Mouse (Mus musculus): Measurements from ENCODE around the gene Med4. TPM values are rescaled to one million over a fixed set of nuclear protein-coding genes. Genes with fewer than 3 reads are reported as not detected.
A peak's percentile ranks its signal among the peaks of the same experiment; 100 is the strongest.
"Not testable (repeated sequence)": the region's sequence is repeated elsewhere in the genome, so short reads cannot be mapped to it uniquely, and the experiment has no call there.

Med4 gene
- total RNA-seq, 2 experiments from 2014 or later, result 26.5 to 27.5 TPM

DNA sequence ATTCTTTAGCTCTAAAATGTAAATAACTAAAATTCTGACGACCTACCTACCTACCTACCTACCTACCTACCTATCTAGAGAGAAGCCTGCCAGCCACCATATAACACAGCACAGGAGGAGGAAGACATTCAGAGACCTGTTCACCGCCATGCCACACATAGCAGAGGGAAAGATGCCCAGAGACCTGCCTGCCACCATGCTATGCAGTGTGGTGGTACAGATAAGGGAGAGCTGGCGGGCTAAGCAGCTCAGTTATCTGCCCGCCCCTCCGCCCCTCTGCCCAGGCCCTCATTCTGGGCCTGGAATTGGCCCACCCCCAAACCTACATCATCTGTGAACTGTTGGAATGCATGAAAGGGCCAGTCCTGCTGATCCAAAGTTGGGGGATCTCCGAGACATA is 15.7 kb upstream of the Med4 start:
- intact Hi-C loops (cut with DNase I), result no loop called here
- DNase-seq (ENCODE audit: low spot score in 2 of 2), result no peak

DNA sequence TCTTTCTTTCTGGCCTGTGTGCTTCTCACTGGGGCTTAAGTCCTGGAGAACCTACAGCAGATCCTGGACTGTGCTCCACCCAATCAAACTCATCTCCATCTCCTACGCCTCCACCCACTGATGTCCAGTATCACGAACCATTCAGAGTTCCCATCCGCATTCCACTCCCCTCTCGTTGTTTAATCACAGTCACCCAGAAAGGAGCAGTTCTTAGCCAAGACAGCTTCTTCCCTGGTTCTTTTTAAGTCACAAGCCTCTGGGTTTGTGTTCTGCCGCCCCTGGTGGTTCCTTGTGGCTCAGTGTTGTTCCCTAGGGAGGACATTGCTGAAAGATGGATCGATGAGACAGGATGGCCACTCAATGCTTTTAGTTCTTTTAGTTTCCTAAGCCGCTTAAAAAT is 14.1 kb upstream of the Med4 start:
- no peak for DNase-seq (ENCODE audit: low spot score in 2 of 2)
- intact Hi-C loops (cut with DNase I), result no loop called here

DNA sequence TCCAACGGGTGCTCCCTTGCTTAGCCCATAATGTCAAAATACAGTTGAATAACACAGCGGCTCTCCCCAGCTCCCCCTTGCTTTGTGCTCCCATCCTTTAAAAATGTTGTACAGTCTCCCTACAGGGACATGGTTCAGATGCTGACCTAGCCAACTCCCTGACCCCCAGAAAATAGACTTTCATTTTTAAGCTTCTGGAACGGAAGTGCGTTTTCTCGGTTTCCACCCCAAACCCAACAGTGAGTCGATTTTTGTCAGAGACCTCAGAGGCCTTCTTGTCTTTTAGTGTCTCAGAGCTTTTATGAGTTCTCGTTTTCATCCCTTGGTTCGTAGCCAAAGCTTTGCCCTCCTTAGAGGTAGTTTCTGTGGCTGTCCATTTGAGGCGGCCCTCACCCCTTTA is 8.5 kb upstream of the Med4 start:
- intact Hi-C loops (cut with DNase I), result loop anchor here (10.0 kb wide), 1 partner anchor 396 kb away; no protein-coding TSS in a partner anchor
- no peak for DNase-seq (ENCODE audit: low spot score in 2 of 2)

DNA sequence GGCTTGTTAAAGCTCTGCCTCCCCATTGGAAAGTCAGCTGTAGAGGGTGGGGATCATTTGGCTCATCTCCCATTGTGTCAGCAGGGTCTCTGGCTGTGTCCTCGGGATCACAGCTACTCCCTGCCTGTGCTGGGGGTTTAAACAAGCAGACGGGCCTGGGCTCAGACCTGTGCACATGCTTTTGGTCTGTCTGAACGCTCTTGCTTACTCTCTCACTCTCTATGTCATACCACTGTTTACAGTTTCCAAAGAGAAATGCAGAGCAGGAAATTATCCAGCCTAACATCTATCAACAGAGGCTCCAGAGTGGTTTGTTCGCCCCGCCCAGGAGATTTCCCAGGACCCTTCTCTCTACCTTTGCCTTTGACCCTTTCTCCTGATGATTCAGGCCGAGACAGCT is 8.1 kb upstream of the Med4 start:
- intact Hi-C loops (cut with DNase I), result loop anchor here (10.0 kb wide), 1 partner anchor 397 kb away; no protein-coding TSS in a partner anchor
- DNase-seq (ENCODE audit: low spot score in 2 of 2), result no peak

DNA sequence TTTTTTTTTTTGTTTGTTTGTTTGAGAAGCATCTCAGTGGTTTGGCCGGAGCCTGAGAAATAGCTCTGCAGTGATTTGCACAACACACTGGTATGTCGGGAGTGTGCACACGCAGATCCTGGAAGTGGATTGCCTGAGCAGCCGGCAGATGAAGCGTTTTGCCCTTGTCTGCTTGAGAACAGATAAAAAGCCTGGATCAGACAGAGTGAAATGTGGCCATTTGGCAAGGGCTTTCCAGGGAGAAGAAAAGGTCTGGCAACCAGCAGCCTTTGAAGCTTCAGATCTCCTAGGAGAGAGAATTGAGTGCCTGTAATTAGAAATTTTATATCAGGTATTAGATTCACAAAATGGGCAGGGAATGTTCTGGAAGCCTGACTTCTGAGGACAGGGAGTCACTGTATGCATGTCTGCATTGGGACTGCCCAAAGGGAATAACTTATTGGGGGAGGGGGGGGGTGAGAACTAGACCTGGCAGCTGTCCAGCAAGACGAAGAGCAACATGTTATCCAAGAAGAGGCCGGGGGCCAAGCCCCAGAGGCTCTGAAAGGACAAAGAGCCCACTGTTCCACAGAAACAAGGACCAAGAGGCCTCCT is 7.1 kb upstream of the Med4 start:
- intact Hi-C loops (cut with DNase I), result loop anchor here (10.0 kb wide), 1 partner anchor 398 kb away; no protein-coding TSS in a partner anchor

DNA sequence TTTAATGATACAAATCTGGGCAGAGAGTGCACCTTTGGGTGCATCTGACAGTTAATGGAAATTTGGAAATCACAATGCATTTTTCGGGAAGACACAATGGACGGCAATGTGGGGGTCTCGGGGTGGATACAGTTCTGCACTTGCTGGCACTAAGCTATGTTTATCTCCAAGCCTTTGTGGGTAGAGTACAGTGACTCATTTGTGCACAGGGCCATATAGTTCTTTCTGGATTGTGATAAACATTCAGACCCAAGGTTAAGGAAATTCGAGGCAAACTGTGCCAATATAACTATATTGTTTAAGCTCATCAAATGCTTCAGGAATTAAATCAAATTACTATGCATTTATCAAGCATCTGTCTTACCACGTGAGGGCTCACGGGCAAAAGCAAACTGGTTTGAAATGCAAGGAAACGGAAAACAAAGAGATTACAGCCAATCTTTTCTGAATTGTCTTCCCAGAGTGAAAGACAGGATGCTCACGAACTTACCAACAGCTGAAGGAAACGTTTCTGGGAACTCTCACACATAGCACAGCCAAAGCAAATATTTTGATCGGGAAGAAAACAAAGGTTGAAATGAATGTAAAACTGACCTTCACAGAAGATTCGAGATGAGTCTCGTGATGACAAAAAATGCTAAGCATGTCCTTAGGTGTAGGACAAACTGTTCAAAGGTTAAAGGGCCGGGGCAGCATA is 6.4 kb upstream of the Med4 start:
- intact Hi-C loops (cut with DNase I), result loop anchor here (10.0 kb wide), 1 partner anchor 399 kb away; no protein-coding TSS in a partner anchor
- no peak for DNase-seq (ENCODE audit: low spot score in 2 of 2)

More for the DNA sequence above, 7.1 kb upstream of the Med4 start:
- DNase-seq (ENCODE audit: low spot score in 2 of 2), result peak; percentile 11 to 22

DNA sequence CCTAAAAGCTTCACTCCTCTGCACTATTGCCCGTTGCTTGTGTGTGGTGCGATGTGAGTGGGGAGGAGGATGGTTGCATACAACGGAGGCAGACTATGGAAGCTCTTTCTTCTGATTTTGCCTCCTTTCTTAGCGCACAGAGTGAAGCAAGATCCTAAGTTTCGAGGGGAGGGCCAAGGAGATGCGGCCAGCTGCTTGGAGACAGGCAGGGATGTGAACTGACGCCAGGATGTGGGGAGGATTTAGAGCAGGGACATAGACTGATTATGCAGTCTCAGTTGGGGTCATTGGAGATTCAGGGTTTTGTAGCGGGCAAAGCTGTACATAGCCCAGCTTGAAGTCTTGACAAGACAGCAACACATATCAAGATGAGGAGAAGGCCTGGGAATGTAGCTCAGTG is 3.5 kb upstream of the Med4 start:
- intact Hi-C loops (cut with DNase I), result loop anchor here (10.0 kb wide), 1 partner anchor 401 kb away; no protein-coding TSS in a partner anchor
- no peak for DNase-seq (ENCODE audit: low spot score in 2 of 2)

DNA sequence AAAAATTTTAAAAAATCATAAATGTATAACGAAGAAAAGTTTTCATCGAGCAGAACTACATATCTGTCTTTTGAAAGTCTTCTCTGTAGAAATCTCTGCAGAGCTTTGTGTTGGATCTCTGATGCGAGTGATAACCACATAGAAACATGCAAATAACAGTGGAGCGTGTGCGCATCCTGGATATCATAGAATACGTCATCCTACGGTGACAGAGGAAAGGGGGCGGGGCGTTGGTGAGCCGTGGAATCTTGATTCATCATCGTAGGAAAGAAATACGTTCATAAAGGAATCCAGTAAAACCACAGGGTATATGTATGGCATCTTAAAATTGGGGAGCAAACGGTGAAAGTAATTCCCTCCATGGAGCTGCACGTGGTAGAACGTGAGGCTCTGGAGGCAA is 2.6 kb upstream of the Med4 start:
- intact Hi-C loops (cut with DNase I), result loop anchor here (10.0 kb wide), 1 partner anchor 402 kb away; no protein-coding TSS in a partner anchor
- DNase-seq (ENCODE audit: low spot score in 2 of 2), result no peak

DNA sequence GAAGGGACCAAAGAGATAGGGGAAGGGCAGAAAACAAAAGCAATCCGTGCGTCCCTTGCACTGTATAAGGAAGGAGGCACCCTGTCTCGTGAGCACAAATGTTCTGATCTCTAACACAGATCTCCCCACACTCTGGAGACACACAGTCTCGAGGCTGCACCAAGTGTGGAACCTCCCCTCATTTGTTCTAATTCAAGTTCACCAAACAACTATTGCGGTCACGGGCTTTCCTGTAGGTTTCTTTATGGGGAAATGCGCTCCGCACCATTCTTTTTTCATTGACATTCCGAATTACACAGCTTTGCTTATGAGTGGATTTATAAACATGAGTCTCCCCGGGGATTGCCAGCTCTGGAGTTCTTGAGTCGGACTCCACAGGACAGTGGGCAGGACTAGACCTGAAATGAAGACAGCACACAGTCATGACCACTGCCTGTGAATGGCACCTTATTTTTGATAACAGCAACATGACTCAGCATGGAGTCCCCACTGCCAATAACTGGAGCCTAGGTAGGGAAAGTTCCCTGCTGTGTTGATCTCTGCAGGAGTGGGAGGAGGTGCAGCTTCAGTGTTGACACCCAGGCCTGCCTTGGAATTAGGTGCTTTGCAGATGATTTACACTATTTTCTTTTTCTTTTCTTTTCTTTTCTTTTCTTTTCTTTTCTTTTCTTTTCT is 2.0 kb upstream of the Med4 start:
- no peak for DNase-seq (ENCODE audit: low spot score in 2 of 2)
- intact Hi-C loops (cut with DNase I), result loop anchor here (10.0 kb wide), 1 partner anchor 403 kb away; no protein-coding TSS in a partner anchor

DNA sequence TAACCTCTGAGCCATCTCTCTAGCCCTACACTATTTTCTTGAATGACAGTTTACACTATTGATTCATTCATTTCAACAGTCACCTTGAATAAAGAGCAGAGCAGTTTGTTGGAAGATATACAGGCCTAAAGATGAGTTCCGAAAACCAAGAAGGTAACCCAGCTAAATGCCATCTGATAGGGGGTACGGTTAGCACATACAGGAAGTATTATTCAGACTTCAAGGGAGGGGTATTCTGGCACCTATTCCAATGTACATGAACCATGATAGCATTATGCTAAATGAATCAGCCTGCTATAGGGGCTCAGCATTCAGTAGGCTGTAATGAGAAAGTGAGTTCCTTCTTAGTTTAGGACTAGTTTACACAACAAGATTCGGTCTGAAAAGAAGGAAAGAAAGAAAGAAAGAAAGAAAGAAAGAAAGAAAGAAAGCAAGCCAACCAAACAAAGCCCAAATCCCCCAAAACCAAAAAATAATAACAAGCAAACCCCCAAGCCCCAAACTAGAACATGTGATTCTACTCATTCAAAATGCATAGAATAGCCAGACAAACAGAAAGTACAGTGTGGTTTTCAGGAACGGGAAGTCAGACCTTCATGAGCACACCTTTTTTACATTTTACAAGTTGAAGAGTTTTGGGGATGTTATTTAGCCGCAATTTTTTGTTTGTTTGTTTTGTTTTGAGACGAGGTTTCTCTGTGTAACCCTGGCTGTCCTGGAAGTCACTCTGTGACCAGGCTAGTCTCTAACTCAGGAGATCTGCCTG is 1.0 kb upstream of the Med4 start:
- intact Hi-C loops (cut with DNase I), result loop anchor here (10.0 kb wide), 1 partner anchor 404 kb away; no protein-coding TSS in a partner anchor
- no peak for DNase-seq (ENCODE audit: low spot score in 2 of 2)

DNA sequence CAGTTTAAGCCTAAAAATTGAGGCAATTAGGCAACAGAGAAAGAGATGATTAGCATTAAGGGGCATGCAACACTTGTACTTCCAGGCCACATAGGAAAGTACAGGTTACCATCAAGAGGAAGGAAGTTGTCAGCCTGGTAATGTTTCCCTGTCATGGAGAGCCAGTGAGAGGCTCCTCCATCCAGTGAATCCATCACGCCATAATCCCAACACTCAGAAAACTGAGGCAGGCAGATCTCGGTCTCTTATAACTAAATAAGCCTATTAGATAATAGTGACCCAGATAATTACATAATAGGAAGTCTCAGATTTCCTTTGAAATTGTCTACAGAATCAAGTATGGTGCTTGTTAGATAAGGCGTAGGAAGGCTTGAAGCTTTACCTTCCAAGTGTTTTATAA is 14.3 kb downstream of the Med4 start:
- intact Hi-C loops (cut with DNase I), result no loop called here
- DNase-seq (ENCODE audit: low spot score in 2 of 2), result no peak

DNA sequence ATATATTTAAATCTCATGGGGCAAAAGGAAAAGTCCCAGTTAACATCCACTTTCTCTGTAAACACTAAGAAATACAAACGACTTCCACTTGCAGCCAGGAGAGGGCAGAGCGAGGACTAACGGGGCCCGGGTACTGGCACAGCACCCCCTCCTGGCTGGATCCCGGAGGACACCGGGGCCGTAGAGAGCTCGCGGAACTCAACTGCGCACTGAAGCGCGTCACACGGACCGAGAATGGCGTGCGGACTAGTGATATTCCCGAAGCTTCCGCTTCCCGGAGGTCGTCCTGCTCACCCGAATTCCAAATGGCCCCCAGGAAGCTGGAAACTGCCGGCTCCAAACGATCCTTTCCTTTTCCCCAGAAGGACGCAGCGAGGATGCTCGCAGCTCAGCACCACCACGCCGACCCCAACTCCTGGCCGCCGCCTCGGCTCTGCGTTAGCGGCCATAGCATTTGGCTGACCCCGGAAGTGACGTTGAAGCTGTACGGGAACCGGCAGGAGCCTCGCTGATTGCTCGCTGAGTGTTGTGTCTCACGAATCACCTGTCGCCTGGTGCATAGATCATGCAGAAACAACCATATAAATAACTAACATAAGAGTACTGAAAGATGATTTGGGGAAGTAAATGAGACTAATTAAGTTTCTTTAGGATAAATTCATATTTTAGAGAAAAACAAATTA is 15.1 kb downstream of the Med4 start, which contains the start of gene Sucla2:
TSS of gene Sucla2 (plus strand) at position 554 of the 683 bp plus-strand sequence.
- intact Hi-C loops (cut with DNase I), result loop anchor here (5.0 kb wide), 2 partner anchors 1182 to 1197 kb away; no protein-coding TSS in a partner anchor
- peak; percentile 97 for DNase-seq (ENCODE audit: low spot score in 2 of 2)

DNA sequence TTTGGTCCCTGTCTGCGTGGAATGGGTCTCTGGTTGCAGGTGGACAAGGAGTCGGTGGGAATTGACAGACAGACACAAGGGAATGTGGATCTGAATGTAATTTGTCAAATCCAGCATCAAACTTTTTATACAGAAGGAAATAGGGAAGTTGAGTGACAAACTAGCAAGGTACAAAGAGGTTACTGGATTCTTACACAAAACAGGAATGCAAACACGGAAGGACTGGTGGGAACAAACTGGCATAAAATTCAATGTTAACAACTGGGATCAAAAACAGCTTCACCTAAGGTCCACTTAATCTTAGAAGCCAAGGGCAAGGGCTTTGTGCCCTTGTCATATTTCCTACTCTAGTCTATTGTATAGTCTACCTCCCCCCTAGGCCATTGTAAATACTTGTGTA is 18.8 kb downstream of the Med4 start:
- DNase-seq (ENCODE audit: low spot score in 2 of 2), result not testable (repeated sequence)
- intact Hi-C loops (cut with DNase I), result loop anchor here (5.0 kb wide), 2 partner anchors 1179 to 1194 kb away; no protein-coding TSS in a partner anchor

DNA sequence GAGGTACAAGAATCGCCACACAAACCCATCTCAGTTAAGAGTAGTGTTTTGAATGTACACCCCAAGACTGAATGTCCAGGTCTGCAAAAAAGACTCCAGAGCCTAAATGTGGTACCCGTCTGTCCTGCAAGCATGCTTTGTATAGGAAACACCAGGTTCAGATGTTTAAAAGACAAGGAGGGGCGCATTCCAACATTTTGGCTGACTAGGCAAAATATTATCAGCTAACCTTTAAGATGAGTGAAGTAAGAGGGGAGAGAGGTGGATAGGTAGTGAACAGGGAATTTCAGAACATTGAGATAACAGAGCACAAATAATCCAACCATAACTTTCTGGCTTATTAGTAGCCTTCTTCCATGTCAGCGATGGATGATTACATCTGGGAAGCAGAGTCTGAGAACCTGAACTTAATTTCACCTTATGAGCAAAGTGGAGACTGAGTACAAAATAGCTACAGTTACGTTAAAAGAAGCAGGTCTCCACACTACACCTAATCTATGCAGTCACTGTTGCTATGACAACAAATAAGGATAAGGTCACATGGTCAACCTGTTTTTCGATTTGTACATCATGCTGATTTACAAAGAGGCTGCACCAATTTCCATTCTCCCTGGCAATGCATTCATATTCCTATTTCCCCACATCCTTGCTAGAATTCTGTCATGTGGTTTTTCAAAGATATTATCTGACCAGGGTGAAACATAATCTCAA is 24.1 kb downstream of the Med4 start:
- DNase-seq (ENCODE audit: low spot score in 2 of 2), result no peak
- intact Hi-C loops (cut with DNase I), result no loop called here

DNA sequence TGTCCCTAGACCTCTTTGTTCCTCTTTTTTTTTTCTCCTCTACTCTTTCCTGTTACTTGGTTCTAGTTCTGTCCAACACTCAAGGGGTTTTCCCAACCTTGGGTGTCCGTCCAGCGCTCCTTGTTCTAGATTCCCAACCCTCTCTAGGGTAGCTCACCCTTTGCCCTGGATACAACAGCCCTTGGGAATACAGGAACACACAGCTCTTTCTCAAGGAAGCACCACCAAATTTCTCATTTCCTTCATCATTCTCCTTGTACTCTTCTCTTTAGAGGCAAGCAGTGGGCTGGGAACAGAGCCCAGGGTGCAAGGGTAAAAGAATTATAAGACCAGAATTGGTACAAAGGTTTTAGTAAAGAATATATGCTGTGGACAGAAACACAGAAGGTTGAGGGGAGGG is 25.8 kb downstream of the Med4 start:
- no peak for DNase-seq (ENCODE audit: low spot score in 2 of 2)
- intact Hi-C loops (cut with DNase I), result no loop called here

DNA sequence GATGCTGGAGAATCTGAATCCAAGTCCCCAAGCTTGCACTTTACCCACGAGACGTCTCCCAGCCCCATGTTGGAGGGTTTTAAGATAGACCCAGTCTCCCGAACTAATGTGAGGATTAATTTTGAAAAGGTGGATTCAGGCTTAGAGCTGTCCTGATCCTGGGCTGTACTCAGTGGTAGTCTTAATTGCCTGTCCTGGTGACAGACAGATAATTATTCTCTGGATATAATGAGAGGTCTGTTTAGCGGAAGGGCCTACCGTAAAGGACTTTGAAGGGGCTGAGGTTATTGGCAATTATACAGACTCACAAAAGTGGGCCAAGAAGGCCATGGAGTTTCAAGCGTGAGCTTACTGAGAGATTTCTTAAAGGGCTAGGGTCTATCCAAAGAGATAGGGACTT is 34.0 kb downstream of the Med4 start:
- DNase-seq (ENCODE audit: low spot score in 2 of 2), result no peak
- intact Hi-C loops (cut with DNase I), result no loop called here

DNA sequence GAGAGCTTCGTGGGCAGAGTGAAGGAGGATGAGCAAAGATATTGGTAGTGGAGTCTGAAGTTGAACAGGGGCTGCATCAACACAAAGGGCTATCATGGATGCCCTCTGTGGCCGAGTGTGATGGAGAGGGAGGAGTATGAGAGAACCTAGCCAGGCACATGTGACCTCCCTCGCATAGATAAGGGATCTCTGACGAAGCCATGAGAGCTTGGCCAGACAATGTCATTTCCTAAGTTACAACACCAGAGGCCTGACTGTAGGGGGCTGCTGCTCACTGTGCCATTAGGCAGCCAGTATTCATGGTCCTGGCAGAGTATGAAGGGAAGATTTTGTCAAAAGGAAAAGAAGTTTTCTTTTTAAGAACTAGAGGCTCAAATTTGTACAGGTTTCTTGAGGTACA is 37.2 kb downstream of the Med4 start:
- no peak for DNase-seq (ENCODE audit: low spot score in 2 of 2)
- intact Hi-C loops (cut with DNase I), result no loop called here

DNA sequence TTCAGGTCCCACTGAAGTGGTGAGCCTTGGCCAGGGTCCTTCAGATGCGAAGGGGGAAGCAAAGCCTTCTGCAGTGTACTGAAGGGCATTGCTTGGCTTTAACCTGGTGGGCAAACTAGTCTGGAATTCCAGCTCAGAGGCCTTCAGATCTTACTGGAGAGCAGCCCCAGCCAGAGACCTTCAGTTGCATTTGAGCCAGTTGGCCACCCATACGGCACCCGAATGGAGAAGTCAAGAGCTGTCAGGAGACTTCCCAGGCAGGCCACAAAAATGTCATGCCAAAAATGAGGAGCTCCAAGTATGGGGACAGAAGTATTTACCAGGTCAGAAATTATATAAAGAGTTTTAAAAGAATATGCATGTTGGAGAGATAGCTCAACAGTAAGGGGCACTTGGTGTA is 38.2 kb downstream of the Med4 start, which contains the start of gene Nudt15:
TSS of gene Nudt15 (minus strand) at position 192 of the 400 bp plus-strand sequence.
- DNase-seq (ENCODE audit: low spot score in 2 of 2), result no peak
- intact Hi-C loops (cut with DNase I), result no loop called here
